Mouse (Mus musculus) left cerebral cortex, adult 9 months (tissue): ENCODE data around the gene Ceacam1.
A peak's percentile ranks its signal among the peaks of the same experiment; 100 is the strongest.
"Not testable (repeated sequence)": the region's sequence is repeated elsewhere in the genome, so short reads cannot be mapped to it uniquely, and the experiment has no call there.

Experiments used
- DNase-seq, 2 experiments: peaks; one replicate each; pipeline ENCODE4 v3.0.0; 2022; ENCODE audit warnings: low spot score in 2 of 2

Gene Ceacam1

DNA sequence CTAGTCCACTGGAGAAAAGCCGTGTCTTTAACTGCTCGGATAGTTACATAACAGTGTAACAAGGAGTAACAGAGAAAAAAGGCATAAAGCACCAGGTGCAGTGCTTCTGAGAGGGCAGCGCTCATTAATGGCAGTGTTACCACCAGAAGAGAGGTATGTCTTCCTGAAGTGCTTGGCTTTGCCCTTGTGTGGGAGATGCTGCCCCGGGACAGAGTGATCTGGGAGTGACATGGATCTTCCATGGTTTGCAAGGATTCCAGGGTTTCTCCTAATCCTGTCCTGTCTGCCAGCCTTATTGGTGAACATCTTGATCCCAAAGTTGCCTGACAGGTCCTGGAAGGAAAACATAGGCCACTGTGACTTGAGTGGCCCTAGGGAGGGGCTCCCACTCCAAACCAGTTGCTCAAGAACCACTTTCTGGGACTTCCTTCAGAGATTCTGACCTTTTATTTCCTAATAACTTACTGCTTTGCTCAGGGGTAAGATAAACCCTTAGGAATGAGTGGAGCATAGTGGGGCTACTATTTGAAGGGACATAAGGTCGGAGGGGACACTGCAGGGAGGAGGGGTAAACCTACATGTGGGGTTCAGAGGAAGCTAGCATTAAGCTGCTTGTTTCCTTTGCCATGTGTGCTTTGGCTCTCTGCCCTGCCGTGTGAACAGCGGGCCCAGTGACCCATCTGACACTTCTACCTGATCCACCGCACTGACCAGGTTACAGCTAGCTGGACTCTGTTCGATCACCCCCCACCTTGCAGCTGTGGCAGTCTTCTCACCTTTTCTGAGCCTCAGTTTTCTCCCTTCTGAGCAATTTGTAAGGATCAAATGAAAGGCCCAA lies 37.2 kb downstream of the Ceacam1 start:
- DNase-seq, result no peak

DNA sequence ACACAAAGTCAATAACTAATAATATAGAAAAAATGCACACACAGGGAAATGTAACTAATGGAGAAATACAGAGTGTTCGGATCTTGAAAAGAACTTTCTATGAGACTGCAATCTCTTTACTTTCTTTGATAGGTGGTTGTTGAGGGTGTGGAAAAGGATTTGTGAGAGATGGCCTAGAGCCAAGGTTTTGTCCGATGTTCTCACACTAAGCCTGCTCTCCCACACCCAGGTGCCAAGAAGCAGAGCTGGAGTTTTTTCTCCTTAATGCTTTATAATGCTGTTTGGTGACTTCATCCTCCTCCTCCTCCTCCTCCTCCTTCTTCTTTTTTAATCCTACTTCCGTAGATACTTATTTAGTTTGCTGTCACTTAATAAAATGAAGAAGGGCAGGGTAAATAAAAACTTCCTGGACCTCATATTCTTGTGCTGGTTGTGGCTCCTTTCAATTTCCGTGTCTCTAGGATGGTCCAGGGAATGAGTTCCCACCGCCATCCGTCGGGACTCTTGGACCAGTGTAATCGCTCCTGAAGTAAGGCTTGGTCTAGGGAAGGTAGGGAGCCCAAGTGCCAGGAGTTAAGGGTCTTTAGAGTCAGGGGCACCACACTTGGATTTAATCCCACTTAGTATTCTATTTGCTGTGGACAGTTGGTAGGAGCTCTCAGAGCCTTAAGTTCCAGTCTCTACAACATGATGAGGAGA lies 38.1 kb downstream of the Ceacam1 start:
- DNase-seq, result no peak

DNA sequence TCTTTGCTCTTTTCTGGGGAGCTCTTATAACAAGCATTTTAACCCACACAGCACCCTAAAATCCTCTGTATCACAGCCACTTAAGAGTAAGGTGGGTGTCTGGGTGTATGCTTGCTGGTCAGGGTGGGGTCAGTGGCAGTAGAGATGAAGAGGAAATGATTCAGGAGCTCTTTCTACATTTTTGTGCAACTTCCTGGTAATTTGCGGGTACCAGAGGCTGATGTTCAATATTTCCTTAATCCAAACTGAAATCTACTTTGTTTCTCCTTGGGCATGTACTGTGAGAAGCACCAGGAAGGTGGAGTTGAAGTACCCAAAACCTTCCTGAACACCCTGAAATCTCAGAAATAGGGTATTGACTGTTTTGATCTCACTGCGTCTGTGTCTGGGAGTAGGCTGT lies 40.7 kb downstream of the Ceacam1 start:
- DNase-seq, result no peak

DNA sequence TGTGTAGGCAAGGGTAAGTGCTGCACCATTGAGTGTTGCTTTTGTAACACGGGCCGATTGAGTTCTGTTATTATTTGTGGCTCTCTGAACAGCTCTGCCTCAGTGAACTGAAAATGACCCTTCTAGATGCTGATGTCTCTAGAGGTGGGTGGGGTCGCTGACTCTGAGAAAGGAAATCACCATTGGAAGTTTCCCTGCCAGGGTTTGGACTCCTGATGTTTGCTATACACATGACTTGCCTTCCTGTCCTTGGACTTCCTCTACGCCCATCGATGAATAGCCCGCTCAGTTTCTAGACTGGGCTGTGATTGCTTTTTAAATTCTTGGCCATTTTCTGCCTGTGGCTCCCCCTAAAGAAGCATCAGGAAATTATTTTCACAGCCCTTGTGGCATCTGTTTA lies 41.2 kb downstream of the Ceacam1 start:
- no peak for DNase-seq

DNA sequence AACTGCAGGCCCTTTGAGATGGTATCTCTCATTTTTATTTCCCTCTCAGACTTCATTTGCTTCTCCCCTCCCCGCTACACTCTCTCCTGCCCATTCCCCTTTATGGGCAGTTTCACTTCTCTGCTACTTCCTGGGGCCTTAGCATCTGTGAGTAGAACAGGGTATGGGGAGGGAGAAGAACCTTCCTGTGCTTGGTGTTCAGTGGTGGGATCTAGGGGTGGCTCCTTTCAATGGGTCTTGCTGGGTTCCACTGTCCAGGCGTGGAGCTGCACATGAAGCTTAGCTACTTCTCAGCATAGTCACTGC lies 41.9 kb downstream of the Ceacam1 start:
- no peak for DNase-seq

DNA sequence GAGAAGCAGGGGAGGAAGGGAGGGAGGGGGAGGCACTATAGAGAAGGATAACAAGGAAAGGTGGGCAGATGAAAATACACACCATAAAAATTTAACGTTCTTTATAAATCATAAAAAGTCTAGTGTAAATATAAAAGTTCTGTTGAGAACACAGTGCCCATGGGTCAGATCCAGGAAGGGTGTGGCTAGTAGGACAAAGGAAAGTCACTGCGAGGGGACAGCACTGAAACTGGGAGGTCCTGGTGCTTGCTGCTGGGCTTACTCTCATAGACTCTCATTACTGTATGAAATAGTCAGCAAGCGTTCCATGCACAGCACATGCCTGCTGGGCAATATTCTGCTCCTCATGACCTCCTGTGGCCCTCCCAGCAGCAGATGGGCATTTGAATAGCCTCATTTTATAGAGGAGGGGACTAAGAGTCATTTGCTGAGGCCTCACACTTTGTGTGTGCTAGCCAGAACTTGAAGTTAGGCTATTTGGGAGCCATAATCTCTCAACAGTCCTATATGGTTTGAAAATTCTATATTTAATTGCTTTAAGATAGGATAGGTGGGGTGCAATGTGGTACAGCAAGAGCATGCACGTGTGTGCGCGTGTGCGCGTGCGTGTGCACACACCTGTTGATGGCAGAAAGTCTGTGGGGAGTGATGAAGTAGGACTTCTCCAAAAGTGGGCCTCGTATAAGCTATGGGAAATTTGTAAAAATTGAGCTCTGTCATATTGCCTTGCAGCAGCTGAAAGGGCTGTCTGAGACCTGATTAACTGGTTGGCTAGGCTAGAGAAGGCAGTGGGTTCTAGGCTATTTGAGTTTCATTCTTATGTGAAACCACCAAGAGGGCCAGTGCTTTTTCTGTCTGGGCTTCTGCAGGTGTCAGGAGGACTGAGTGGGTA lies 42.5 kb downstream of the Ceacam1 start:
- DNase-seq, result no peak

DNA sequence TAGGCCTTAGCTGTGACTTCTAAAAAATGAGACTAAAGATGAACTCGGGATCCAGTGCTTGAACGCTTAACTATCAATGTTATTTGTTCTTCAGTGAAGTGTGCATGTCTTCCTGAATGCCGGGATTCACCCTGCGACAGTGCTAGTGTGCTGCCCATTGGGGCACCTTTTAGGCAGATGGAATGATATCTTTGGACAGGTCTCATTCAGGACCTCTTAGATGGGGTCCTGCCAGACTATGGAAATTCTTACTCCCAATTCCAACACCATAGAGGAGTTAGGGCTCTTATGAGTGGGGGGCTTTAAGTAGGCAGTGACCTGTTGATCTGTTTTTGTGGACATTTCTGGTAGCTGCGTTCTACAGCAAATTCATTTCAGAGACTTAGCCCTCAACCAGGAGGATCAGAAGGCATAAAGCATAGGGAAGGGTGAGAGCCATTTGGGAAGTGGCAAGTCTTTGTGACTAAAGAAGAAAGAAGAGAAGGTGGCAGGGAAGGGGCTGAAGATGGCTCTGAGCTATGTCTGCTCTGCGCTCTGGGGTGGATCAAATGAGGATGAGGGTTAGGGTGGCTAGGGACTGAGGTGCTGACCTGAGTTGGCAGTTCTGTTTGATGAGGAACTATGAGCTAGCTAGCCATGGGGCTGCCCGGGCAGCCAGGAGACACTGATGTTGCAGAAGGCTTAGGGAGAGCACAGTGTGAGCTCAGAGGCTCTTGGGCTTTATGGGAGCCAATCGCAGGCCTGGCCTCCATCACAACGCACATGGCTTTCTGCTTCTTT lies 43.4 kb downstream of the Ceacam1 start:
- no peak for DNase-seq

DNA sequence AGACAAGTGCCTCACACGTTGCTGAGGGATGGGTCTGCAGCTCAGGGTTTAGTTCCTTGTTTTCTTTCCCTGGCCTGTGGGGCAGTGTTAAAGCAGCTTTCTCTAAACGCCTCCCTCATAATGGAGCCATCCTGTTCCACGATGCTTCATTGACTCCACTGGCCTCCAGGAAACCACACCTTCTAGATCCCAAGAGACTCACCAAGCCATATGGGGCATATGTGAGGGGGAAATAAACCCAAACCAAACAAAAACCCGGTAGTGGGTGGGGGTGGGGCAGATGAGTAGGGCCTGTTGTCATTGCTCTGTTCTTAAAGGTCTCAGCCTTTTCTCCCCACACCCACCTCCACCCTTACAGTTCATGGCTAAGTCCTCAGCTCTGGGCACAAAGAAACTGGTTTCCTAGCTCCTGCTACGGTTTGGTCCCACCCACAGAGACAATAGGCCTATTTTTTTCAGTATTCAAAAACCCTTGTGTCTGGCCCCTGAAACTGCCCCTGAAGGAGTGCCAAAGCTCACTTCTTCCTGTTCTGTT lies 44.3 kb downstream of the Ceacam1 start:
- DNase-seq, result no peak

DNA sequence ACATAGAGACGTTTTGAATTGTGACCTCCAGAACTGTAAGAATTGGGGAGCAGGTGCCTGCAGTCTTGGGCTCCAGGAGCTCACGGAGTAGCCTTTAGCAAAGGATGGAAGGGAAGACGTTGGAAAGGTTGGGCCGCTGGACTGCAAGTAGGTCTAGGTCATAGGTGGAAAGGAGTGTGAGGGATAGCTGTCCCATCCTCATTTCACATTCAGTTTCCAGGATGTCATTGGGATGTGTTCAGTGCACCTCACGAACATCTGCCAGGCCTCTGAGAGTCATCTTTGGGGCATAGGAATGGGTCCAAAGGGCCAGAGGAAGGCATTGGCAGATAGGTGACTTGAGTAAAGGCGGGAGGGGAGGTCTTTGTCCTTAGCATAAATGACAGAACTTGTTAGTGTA lies 45.0 kb downstream of the Ceacam1 start:
- DNase-seq, result no peak

DNA sequence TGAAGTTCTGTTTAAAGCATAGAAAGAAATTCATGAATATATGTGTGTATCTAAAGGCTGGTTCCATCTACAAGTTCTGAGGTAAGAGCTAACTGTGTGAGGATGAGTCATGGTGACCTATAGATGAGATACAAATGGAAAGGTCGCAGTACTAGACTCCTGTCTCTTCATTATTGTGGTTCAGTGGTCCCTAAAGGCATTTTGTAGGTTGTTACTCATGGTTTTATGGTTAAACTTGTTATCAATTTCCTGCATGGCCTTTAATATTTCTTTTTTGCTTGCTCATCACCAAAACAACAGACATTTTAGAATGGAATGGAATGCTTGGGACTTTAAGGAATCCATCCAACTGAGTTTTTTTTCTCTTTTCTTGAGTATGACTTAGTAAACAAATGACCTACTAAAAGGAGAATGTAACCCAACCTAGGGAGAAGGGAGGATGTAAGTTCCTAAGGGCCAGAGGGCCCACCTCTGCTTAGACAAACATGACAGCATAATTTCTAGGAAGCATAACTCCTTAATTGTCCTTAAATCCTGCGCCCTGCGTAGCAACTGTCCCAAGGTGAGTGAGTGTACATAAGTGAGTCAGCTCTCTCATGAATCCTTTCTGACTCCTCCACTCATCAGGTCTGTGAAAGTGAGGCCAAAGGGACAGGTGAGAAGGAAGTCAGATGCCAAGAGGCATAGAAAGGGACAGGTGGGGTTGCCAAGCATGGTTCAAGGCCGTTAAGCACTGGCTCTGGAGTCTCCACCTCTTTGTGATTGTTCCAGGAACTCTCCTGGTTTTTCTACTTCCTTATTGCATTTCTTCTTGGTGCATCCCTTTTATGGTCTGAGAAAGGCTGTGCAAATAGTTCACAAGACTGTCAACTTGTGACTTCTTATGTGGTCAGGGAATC lies 47.3 kb downstream of the Ceacam1 start:
- no peak for DNase-seq

DNA sequence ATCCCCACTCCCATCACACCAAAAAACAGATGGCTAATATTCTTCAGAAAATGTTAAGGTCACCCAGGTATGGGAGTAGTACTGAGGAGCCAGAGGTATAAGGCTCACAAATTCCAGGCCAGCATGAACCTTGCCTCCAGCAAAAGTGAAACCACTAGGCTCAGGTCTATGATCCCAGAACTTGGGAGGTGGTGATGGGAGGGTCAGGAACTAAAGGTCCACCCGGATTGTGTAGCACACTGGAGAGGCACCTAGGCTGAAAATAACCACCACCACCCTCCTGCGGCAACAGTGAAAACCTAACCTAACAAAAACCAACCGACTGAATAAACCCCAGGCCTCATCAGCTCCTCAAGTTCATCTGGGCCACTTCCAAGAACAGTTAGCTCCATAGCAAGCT lies 49.1 kb downstream of the Ceacam1 start:
- DNase-seq, result no peak

DNA sequence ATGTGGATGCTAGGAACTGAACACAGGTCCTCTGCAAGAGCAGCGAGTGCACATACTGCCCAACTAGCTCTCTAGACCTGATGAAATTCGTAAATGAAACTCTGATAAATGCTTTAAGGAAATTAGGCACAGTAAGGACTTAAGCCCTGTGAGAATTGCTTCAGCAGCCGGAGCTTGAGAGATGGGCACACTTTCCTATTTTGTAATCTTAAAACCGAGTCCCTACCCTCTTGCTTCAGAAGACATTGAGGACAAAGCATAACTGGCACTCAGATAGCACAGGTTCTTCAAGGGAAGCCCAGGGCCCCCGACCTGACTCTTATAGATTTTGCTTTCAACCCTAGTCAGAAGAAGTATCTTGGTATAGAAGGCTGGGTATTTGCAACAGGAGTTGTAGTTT lies 50.3 kb downstream of the Ceacam1 start:
- DNase-seq, result no peak

DNA sequence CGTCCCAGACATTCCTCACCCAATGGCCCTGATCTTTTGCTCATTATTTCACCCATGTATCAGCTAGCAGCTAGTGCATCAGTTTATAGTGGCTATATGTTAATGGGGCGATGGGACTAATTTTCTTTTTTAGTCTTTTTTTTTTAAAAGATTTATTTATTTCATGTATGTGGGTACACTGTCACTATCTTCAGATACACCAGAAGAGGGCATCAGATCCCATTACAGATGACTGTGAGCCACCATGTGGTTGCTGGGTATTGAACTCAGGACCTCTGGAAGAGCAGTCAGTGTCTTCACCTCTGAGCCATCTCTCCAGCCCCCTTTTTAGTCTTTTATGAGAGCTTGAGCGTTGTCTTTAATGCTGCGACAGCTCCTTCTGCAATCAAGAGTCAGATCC lies 51.0 kb downstream of the Ceacam1 start:
- not testable (repeated sequence) for DNase-seq

DNA sequence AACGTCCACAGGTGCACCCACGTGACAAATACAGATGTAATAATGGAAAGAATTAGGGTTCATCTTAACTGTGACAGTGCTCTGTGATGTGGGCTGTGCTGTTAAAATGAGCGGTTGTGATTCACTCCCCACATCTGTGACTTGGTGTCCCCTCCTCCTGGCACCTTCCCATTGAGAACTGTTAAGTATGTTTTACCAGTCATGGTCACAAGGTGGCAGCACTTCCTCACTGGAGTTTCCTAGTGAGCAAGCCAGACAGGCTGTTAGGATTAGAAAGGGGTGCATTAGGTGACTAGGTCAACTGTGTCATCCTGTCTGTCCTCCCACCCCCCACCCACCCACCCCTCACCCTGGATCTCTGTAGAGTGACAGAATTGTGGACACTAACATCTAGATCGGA lies 53.0 kb downstream of the Ceacam1 start:
- peak; percentile 30 to 89 for DNase-seq

DNA sequence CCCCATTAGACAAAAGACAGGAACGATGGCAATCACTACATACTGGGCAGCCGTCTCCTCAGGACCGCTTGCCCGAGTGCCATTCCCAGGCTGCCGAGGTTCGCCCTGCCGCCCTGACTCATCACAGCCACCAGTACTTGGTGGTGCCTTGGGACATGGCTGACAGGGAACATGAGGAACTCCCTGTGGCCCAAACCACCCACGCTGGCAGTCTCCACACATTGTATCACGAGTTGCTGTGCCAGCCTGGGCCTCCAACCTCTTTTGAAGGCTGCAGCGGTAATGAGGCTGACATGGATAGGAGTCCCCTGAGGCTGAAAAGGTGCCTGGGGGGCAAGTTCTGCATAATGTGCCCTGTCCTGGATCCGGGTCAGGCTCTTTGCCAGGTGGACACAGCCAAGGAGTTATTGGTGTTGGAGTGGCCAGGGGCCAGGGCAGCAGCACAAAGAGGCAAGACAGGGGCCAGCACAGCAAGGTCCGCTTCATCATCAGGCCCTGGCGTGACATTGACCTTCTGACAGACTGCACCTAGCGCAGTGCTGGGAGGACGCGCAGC lies 55.0 kb downstream of the Ceacam1 start:
- DNase-seq, result no peak

DNA sequence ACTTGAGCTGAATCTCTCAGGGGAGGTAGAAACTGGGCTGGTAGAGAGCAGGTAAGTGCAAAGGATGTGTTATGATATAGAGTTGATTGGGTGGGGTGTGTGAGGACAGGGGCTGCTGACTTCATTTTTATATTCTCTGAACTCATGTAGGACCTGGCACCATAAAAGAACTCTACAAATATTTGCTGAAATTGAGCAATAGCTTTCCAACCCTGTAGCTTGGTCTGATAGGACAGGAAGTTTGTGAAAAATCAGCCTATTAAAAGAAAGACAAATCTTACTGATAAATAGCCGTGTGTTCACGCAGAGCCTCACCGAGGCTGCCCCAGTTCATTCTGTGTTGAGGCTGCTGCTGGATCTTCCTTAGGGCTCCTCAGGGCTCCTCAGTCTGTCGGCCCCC lies 57.5 kb downstream of the Ceacam1 start:
- DNase-seq, result no peak

DNA sequence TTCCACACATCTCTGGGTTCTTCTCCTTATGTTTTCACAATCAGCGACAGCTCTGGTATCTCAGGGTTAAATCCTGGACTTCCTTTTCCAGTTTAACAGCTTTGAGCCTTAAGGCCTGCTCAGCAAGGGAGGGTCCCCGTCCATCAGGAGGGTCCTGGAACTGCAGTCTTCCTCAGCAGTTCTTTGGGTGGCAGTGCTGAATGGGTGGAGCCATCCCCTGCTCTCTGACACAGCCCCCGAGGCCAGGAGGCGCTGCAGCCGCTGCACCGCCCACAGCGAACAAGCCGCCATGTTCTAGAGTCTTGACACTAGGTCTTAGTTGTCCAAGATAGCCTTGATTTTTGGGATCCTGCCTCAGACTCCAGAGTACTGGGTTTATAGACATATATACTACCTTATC lies 57.9 kb downstream of the Ceacam1 start:
- DNase-seq, result no peak

DNA sequence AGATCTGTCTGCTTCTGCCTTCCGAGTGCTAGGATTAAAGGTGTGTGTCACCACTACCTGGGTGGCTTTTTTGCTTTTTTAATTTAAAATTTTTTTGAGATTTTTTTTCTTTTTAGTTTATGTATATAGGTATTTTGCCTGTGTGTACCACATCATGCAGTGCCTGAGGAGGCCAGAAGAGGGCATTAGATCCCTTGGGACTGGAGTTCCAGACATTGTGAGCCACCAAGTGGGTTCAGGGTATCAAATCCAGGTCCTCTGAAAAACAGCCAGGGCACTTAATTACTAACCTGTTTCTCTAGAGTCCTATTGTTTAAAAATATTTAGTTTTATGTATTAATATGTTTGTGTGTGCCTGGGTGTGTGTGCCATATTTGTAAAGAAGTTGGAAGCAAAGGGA lies 59.8 kb downstream of the Ceacam1 start:
- DNase-seq, result no peak

DNA sequence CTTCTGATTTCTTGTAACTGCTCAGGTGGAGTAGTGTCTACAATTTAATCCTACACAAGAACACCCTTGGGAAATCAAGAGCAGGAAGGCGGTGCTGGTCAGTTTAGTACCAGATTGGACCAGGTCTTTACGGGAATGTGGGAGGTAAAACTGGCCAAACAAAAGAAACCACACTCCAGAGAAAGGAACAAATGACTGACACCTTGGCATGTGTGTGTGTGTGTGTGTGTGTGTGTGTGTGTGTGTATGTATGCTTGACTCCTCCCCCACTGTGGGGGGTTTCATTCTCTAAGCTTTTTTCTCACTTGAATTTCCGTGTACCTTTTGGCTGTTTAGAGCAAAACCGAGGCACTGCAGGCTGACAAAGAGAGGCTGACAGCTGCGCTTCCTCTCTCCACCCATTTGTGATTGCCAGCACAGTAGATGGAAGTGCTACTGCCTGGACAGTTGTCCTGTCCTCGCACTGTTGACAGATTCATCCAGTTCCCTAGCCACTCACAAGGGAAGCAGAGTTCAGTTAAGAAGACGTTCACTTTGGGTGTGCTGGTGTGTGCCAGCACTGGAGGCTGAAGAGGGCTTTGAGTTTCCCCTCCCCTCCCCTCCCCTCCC lies 64.5 kb downstream of the Ceacam1 start, which contains the start of gene Cxcl17:
Cxcl17 (minus strand) TSS at position 54 of the 609 bp plus-strand sequence.
- no peak for DNase-seq

DNA sequence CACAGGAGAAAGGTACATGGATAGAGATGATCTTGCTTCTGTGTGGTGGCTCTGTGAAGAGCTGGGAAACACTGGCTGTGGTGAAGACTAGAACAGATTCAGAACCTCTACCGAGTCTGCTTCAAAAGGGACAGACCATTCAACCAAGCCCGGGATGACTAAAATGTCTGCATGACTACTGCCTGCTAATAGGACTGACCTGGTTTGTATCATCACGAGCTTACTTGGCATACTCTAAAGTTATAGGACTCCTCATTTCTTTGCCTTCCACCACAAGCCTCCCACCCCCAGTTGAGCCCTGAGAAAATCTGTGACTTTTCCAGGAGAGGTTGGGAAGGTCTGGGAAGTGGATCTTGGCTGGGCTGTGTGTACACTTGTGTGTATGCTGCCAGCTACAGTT lies 65.5 kb downstream of the Ceacam1 start:
- DNase-seq, result no peak
